Mouse (Mus musculus): ENCODE measurements around the gene Inafm1. TPM values are rescaled to one million over a fixed set of nuclear protein-coding genes. Genes with fewer than 3 reads are reported as not detected.
"Not testable (repeated sequence)": the region's sequence is repeated elsewhere in the genome, so short reads cannot be mapped to it uniquely, and the experiment has no call there.

Gene Inafm1
- polyA plus RNA-seq, 1 experiment, result 44.7 TPM

DNA sequence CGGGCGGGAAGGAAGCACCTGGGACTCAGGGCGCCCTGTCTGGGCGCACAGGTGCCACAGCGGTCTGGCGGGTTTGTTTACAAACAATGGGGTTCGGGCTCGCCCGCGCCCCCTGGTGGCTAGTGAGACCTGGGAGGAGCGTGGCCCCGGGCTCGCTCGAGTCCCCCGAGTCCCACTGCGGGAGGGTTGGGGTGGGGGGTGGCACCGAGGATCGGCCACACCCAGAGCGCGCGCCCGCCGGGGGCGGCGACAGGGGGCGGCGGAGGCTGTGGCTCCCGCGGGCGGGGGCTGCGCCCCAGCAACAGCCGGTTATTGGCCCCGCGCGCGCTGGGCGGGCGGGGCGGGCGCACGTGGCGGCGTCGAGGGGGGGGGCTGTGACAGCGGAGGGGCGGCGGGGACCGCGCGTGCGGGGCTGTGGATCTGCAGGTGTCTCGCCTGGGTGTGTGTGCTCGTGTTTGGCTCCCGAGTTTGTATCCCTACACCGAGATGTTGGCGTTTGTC is 36.7 kb upstream of the Inafm1 start:
- no peaks in the 10 kb centered on the region for H3K36me3 ChIP-seq (ENCODE audit: control insufficient read depth, insufficient read depth, low read length)
- TF ChIP-seq CTCF (IDR thresholded peaks at IDR 0.05; ENCODE audit: borderline replicate concordance, control insufficient read depth, extremely low read depth, insufficient read depth, low read length, poor library complexity) (peak; percentile 97), POLR2A (IDR thresholded peaks at IDR 0.05; ENCODE audit: control insufficient read depth, extremely low read depth, insufficient read depth, low read length, poor library complexity) (no peak; the same call in 1 of the 2 replicates)
- WGBS, result under 1% methylated on average over 47 of the region's 56 CpGs
- H3K4me1 ChIP-seq (replicated peaks; ENCODE audit: control insufficient read depth, insufficient read depth, low read length), result peaks cover 54% of the 10 kb centered on the region
- H3K4me3 ChIP-seq (ENCODE audit: control insufficient read depth, insufficient read depth, low read length), result peak overlapping the region; percentile 74
- peak; percentile 93 for DNase-seq
- H3K27ac ChIP-seq (ENCODE audit: control insufficient read depth, insufficient read depth, low read length), result peak overlapping the region; percentile 64
- H3K27me3 ChIP-seq (ENCODE audit: control insufficient read depth, insufficient read depth, low read length), result peaks cover 10% of the 10 kb centered on the region; the same call in 1 of the 2 replicates

DNA sequence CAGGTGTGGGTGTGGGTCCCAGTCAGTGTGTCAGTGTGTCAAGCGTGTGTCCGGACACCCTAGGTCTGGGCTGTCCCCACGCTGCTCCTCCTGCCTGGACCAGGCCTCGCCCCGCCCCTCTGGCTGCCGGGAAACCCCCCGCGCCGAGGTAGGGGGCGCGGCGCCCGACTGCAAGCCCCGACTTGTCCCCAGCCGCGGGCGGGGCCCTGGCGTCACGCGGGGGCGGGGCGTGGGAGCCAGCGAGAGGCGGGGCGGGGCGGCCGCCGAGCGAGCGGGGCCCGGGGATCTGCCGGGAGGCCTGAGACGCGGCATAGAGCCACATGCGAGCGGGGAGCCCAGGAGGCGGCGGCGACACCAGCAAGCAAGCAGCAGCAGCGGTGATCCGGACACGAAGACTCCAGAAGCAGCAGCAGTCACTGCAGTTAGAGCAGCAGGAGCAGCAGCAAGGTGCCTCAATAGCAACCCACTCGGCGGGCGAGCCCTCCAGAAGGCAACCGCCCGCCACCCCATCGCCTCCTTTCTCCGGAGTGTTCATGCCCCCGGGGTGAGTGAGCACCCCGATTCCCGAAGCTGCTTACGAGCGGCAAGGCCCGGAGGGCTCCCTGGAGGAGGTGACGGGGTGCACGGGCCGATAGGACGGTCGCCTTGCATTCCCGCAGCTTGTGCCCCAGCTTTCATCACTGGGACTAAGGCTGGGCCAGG is 36.1 kb upstream of the Inafm1 start:
- Histone ChIP-seq H3K4me3 (ENCODE audit: control insufficient read depth, insufficient read depth, low read length) (peak overlapping the region; percentile 74), H3K27ac (ENCODE audit: control insufficient read depth, insufficient read depth, low read length) (peak overlapping the region; percentile 64), H3K27me3 (ENCODE audit: control insufficient read depth, insufficient read depth, low read length) (peaks cover 10% of the 10 kb centered on the region; the same call in 1 of the 2 replicates), H3K36me3 (ENCODE audit: control insufficient read depth, insufficient read depth, low read length) (no peaks in the 10 kb centered on the region), H3K4me1 (replicated peaks; ENCODE audit: control insufficient read depth, insufficient read depth, low read length) (peaks cover 54% of the 10 kb centered on the region)
- peak; percentile 54 for TF ChIP-seq POLR2A (IDR thresholded peaks at IDR 0.05; ENCODE audit: control insufficient read depth, extremely low read depth, insufficient read depth, low read length, poor library complexity)
- no peak for TF ChIP-seq CTCF (IDR thresholded peaks at IDR 0.05; ENCODE audit: borderline replicate concordance, control insufficient read depth, extremely low read depth, insufficient read depth, low read length, poor library complexity)
- under 1% methylated on average over 61 of the region's 61 CpGs for WGBS
- peak; percentile 95 for DNase-seq

DNA sequence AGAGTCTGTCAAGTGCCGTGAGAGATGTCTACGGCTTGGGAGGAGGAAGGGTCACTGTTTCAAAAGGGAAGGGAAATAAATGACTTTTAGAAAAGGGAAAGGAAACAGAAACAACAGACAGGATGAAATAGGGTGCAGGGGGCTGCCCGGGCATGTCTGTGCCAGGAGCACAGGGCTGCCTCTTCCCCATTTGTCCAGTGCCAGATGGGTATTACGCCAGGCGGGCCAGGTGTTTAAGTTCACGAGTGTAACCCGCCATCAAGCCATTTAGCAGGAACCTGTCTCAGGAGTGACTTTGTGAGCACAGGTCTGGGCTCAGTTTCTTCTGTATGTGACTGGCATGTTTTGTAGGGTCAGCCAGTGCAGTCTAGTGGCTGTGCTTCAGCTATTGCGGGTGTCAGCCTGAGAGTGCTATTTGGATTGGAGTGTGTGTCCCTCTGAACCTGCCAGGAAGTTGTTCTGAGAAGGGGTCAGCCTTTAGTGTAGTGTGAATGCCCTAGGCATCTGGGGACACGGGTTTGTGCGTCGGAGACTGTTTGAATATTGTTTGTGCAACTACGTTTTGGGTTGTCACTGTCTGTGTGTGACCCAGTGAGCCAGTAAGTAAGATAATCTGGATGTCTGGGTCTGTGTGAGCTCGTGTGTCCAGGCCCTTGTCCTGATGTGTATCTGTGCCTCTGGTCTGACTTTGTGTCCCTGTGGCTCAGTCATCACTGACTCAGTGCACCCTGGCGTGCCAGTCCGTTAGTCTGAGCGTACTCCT is 35.3 kb upstream of the Inafm1 start:
- peak overlapping the region; percentile 4; the same call in 1 of the 2 replicates for H3K27ac ChIP-seq (ENCODE audit: control insufficient read depth, insufficient read depth, low read length)
- DNase-seq, result peak; percentile 18
- peak overlapping the region; percentile 26 for H3K4me3 ChIP-seq (ENCODE audit: control insufficient read depth, insufficient read depth, low read length)
- no peaks in the 10 kb centered on the region for H3K36me3 ChIP-seq (ENCODE audit: control insufficient read depth, insufficient read depth, low read length)
- TF ChIP-seq CTCF (IDR thresholded peaks at IDR 0.05; ENCODE audit: borderline replicate concordance, control insufficient read depth, extremely low read depth, insufficient read depth, low read length, poor library complexity), result no peak
- TF ChIP-seq POLR2A (IDR thresholded peaks at IDR 0.05; ENCODE audit: control insufficient read depth, extremely low read depth, insufficient read depth, low read length, poor library complexity), result no peak
- peaks cover 10% of the 10 kb centered on the region; the same call in 1 of the 2 replicates for H3K27me3 ChIP-seq (ENCODE audit: control insufficient read depth, insufficient read depth, low read length)
- peaks cover 47% of the 10 kb centered on the region for H3K4me1 ChIP-seq (replicated peaks; ENCODE audit: control insufficient read depth, insufficient read depth, low read length)
- 25% methylated on average over 16 of the region's 16 CpGs for WGBS

DNA sequence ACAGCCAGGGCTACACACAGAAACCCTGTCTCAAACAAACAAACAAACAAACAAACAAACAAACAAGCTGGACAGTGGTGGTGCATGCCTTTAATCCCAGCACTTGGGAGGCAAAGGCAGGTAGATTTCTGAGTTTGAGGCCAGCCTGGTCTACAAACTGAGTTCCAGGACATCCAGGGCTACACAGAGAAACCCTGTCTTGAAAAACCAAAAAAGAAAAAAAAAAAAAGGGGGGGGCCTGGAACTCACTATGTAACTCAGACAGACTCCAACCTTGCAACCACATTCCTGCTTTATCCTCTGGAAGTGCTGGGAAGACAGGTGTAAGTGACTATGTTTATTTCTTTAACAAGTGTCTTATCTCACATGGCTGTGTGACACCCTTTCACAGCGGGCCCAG is 34.7 kb upstream of the Inafm1 start, which contains the start of gene Bbc3:
Bbc3 (plus strand) TSS at position 301 of the 400 bp plus-strand sequence.
- WGBS, result 58% methylated on average over 1 of the region's 1 CpGs
- Histone ChIP-seq H3K27me3 (ENCODE audit: control insufficient read depth, insufficient read depth, low read length) (peaks cover 10% of the 10 kb centered on the region; the same call in 1 of the 2 replicates), H3K27ac (ENCODE audit: control insufficient read depth, insufficient read depth, low read length) (peak within 1 kb of the TSS; percentile 4; the same call in 1 of the 2 replicates), H3K4me1 (replicated peaks; ENCODE audit: control insufficient read depth, insufficient read depth, low read length) (peaks cover 41% of the 10 kb centered on the region), H3K4me3 (ENCODE audit: control insufficient read depth, insufficient read depth, low read length) (peak within 1 kb of the TSS; percentile 26)
- not testable (repeated sequence) for DNase-seq; H3K36me3 ChIP-seq (ENCODE audit: control insufficient read depth, insufficient read depth, low read length)

DNA sequence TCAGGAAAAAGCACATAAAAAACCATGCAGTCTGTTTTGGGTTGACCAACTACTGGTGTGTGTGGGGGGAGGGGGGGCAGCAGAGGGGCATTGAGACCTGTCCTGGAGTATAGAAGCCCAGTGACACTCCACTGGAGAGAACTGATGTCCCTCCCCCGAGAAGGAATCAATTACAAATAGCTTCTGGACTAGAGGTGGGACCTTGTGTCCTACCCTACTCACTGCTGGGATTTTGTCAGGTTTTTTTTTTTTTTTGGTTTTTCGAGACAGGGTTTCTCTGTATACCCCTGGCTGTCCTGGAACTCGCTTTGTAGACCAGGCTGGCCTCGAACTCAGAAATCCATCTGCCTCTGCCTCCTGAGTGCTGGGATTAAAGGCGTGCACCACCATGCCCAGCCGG is 33.7 kb upstream of the Inafm1 start:
- peaks cover 32% of the 10 kb centered on the region for H3K4me1 ChIP-seq (replicated peaks; ENCODE audit: control insufficient read depth, insufficient read depth, low read length)
- 85% methylated on average over 6 of the region's 6 CpGs for WGBS
- H3K36me3 ChIP-seq (ENCODE audit: control insufficient read depth, insufficient read depth, low read length); H3K4me3 ChIP-seq (ENCODE audit: control insufficient read depth, insufficient read depth, low read length); H3K27me3 ChIP-seq (ENCODE audit: control insufficient read depth, insufficient read depth, low read length); H3K27ac ChIP-seq (ENCODE audit: control insufficient read depth, insufficient read depth, low read length); DNase-seq: not testable (repeated sequence)

DNA sequence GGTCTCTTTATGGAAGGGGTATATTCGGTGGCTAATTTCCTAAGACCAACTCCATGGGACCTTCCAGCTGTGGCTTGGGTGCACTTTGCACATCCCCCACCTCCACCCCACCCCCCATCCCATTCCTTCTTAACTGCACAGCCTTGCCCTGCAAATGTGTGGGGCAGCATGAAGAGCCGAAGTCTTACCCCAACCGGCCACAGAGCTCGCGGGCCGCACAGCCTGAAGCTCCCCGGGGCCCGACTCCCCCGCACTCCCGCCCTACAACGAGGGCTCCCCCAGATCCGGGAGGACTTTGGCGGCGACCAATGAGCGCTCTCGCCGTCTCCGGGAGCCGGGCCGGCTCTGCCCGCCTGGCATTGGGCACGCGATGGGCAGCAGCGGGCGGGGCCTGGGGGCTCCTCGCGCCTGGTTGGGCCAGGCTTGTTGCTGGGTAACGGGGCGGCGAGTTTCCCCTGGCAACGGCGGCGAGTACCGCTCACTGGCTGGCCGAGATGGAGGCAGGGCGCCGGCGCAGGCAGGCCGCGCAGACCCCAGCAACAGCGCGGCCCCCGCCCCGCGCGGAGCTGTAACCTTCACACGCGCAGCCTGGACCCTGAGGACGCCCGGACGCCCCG is 26.1 kb upstream of the Inafm1 start:
- no peaks in the 10 kb centered on the region for H3K27me3 ChIP-seq (ENCODE audit: control insufficient read depth, insufficient read depth, low read length)
- WGBS, result 3% methylated on average over 52 of the region's 52 CpGs
- H3K27ac ChIP-seq (ENCODE audit: control insufficient read depth, insufficient read depth, low read length), result no peak overlapping the region
- H3K4me1 ChIP-seq (replicated peaks; ENCODE audit: control insufficient read depth, insufficient read depth, low read length), result peaks cover 22% of the 10 kb centered on the region
- TF ChIP-seq CTCF (IDR thresholded peaks at IDR 0.05; ENCODE audit: borderline replicate concordance, control insufficient read depth, extremely low read depth, insufficient read depth, low read length, poor library complexity) (0 out of 2 replicates have a peak, but pooled peaks have one; percentile 27), POLR2A (IDR thresholded peaks at IDR 0.05; ENCODE audit: control insufficient read depth, extremely low read depth, insufficient read depth, low read length, poor library complexity) (no peak)
- DNase-seq, result peak; percentile 74
- H3K4me3 ChIP-seq (ENCODE audit: control insufficient read depth, insufficient read depth, low read length), result peak overlapping the region; percentile 11; the same call in 1 of the 2 replicates
- no peaks in the 10 kb centered on the region for H3K36me3 ChIP-seq (ENCODE audit: control insufficient read depth, insufficient read depth, low read length)

Measured in thymus, adult 2 months (tissue).